Mouse (Mus musculus) lung, adult 2 months (tissue): ENCODE data around the gene Trip10. TPM values are rescaled to one million over a fixed set of nuclear protein-coding genes. Genes with fewer than 3 reads are reported as not detected.

Experiments used
- DNase-seq: peaks from one replicate; pipeline ENCODE4 v3.0.0; 2022
- H3K4me1 ChIP-seq: fragments of 200-500 bp; 2 replicates; pipeline ENCODE4 v1.6.1; 2011; ENCODE audit warnings: low read length; ENCODE audit not compliant: control insufficient read depth, insufficient read depth
- H3K4me3 ChIP-seq: fragments of 200-500 bp; replicated peaks from 2 replicates; pipeline ENCODE3; 2011; ENCODE audit warnings: low read depth, mild to moderate bottlenecking, control low read depth, low read length; ENCODE audit errors: extremely low read depth
- CTCF ChIP-seq: fragments of 200-500 bp; IDR thresholded peaks from 2 replicates; pipeline ENCODE4 v1.5.1; 2011; ENCODE audit warnings: mild to moderate bottlenecking, low read length, control low read depth; ENCODE audit not compliant: insufficient read depth
- POLR2A ChIP-seq: fragments of 200-500 bp; IDR thresholded peaks from 2 replicates; pipeline ENCODE4 v1.6.1; 2011; ENCODE audit warnings: low read depth, mild to moderate bottlenecking, control low read depth, low read length, borderline replicate concordance; ENCODE audit errors: extremely low read depth
- WGBS: fragments of 180-500 bp; shearing (Covaris S2); methylation state at CpG from one replicate; pipeline ENCODE4 v1.1.7; 2018; 5-methylcytosine and 5-hydroxymethylcytosine counted together
- polyA plus RNA-seq: library from polyadenylated mRNA; depleted of rRNA; stranded (reverse); fragments of >200 nt; gene quantifications from 2 replicates; pipeline ENCODE4 v1.2.3, GENCODE M21; 2012; rRNA removed

The Trip10 gene
- polyA plus RNA-seq, 1 experiment = 50.7 TPM

GRCm38 (mm10) chr17:57307074-57307473 lies 57.8 kb downstream of the Trip10 start:
- WGBS = 70% methylated on average over 6 of the region's 6 CpGs
- Histone ChIP-seq H3K4me1 (no peaks in the 10 kb centered on the region), H3K4me3 (no peak overlapping the region)
- no peak for DNase-seq
- TF ChIP-seq POLR2A (no peak), CTCF (no peak)

DNA sequence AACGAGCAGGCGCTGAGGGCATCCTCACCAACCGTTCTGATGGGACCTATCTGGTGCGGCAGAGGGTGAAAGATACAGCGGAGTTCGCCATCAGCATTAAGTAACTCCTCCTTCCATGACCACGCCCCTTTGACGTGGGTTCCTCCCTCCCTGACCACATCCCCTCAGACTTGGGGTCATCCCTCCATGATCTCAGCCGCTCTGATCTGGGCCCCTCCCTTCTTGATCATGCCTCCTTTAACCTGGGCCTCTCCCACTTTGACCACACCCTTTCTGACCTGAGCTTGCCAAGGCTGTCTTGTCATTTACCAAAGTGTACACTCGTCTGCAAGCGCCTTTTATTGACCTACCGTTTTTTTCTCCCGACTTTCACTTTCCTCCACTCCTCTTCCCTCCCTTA lies 62.5 kb downstream of the Trip10 start:
- WGBS = 36% methylated on average over 13 of the region's 13 CpGs

More for the DNA sequence above, 62.5 kb downstream of the Trip10 start:
- TF ChIP-seq POLR2A (no peak), CTCF (no peak)
- Histone ChIP-seq H3K4me3 (no peak overlapping the region), H3K4me1 (no peaks in the 10 kb centered on the region)
- DNase-seq = no peak

Other genes starting within 250 kb of the Trip10 start
- gene Pspn, start 249.4 kb upstream of the Trip10 start, polyA plus RNA-seq = not detected in 2 replicates
- 22.3 and 23.4 TPM in 2 replicates for gene Gtf2f1, start 238.2 kb upstream of the Trip10 start, polyA plus RNA-seq
- gene Gm17949, start 238.0 kb upstream of the Trip10 start, polyA plus RNA-seq = 0.13 and 0.16 TPM in 2 replicates
- 75.8 and 80.7 TPM in 2 replicates for gene Khsrp, start 217.9 kb upstream of the Trip10 start, polyA plus RNA-seq
- 0.18 TPM in 1 of 2 replicates, not detected in the other for gene Slc25a41, start 207.8 kb upstream of the Trip10 start, polyA plus RNA-seq
- gene Crb3, start 190.3 kb upstream of the Trip10 start, polyA plus RNA-seq = 75.5 and 89.4 TPM in 2 replicates
- gene Slc25a23, start 189.6 kb upstream of the Trip10 start, polyA plus RNA-seq = 44.0 and 51.8 TPM in 2 replicates
- 12.1 and 18.1 TPM in 2 replicates for gene Dennd1c, start 170.9 kb upstream of the Trip10 start, polyA plus RNA-seq
- 34.2 and 37.7 TPM in 2 replicates for gene Tubb4a, start 161.7 kb upstream of the Trip10 start, polyA plus RNA-seq
- gene Tnfsf9, start 144.1 kb upstream of the Trip10 start, polyA plus RNA-seq = 5.3 and 7.9 TPM in 2 replicates
- not detected in 2 replicates for gene Cd70, start 99.7 kb upstream of the Trip10 start, polyA plus RNA-seq
- gene Tnfsf14, start 55.3 kb upstream of the Trip10 start, polyA plus RNA-seq = 1.8 and 1.9 TPM in 2 replicates
- gene C3, start 21.3 kb upstream of the Trip10 start, polyA plus RNA-seq = 254 and 275 TPM in 2 replicates
- gene Gpr108, start 1.0 kb upstream of the Trip10 start, polyA plus RNA-seq = 62.1 and 68.2 TPM in 2 replicates
- 8.2 and 12.3 TPM in 2 replicates for gene Vav1, start 29.6 kb downstream of the Trip10 start, polyA plus RNA-seq
- gene Adgre1, start 109.2 kb downstream of the Trip10 start, polyA plus RNA-seq = 10.6 and 16.9 TPM in 2 replicates